Mouse (Mus musculus) forebrain, embryonic 14.5 days (tissue): ENCODE data around the gene Zfp988. TPM values are rescaled to one million over a fixed set of nuclear protein-coding genes. Genes with fewer than 3 reads are reported as not detected.
"Not testable (repeated sequence)": the region's sequence is repeated elsewhere in the genome, so short reads cannot be mapped to it uniquely, and the experiment has no call there.

Experiments
- ATAC-seq: fragments of 200-750 bp; cut with Nextera tagmentation; 2 replicates; pipeline ENCODE4 v1.8.0; 2017; ENCODE audit warnings: mild to moderate bottlenecking, moderate library complexity
- DNase-seq: peaks from one replicate; pipeline ENCODE4 v3.0.0-alpha.2; 2015; ENCODE audit warnings: low spot score
- H3K27ac ChIP-seq: fragments of 300-500 bp; sonication (generic); 2 replicates; pipeline ENCODE4 v1.5.1; 2014; ENCODE audit warnings: low read depth, mild to moderate bottlenecking, control low read depth, low read length, moderate library complexity
- H3K27me3 ChIP-seq: fragments of 300-500 bp; sonication (generic); replicated peaks from 2 replicates; pipeline ENCODE4 v1.6.1; 2014; ENCODE audit warnings: low read length, control low read depth, mixed read lengths; ENCODE audit not compliant: control insufficient read depth, insufficient read depth
- H3K36me3 ChIP-seq: fragments of 300-500 bp; sonication (generic); 2 replicates; pipeline ENCODE4 v1.6.1; 2014; ENCODE audit warnings: low read length, control low read depth; ENCODE audit not compliant: control insufficient read depth, insufficient read depth
- H3K4me1 ChIP-seq: fragments of 300-500 bp; sonication (generic); 2 replicates; pipeline ENCODE4 v1.6.1; 2014; ENCODE audit warnings: antibody characterized with exemption, low read length, control low read depth; ENCODE audit not compliant: control insufficient read depth, insufficient read depth
- H3K4me2 ChIP-seq: fragments of 300-500 bp; sonication (generic); 2 replicates; pipeline ENCODE4 v1.6.1; 2014; ENCODE audit warnings: mild to moderate bottlenecking, control low read depth, low read length
- H3K4me3 ChIP-seq: fragments of 300-500 bp; sonication (generic); 2 replicates; pipeline ENCODE4 v1.5.1; 2014; ENCODE audit warnings: low read depth, low read length, control low read depth
- H3K9ac ChIP-seq: fragments of 300-500 bp; sonication (generic); 2 replicates; pipeline ENCODE4 v1.6.1; 2014; ENCODE audit warnings: mild to moderate bottlenecking, low read length, control low read depth, moderate library complexity
- H3K9me3 ChIP-seq: fragments of 300-500 bp; sonication (generic); replicated peaks from 2 replicates; pipeline ENCODE4 v1.6.1; 2016; ENCODE audit warnings: low read length, control low read depth, mixed read lengths; ENCODE audit not compliant: control insufficient read depth
- WGBS: fragments of 180-500 bp; shearing (Covaris S2); extraction: QIAGEN DNeasy Blood & Tissue Kit; methylation state at CpG from one replicate; pipeline ENCODE4 v1.1.7; 2014; 5-methylcytosine and 5-hydroxymethylcytosine counted together
- polyA plus RNA-seq: library from polyadenylated mRNA; unstranded; fragments of >200 nt; fragmentation: Nextera tagmentation; extraction: Ambion mirVana; gene quantifications from 2 replicates; pipeline ENCODE4 v1.2.1, GENCODE M21; 2014

Gene Zfp988
- polyA plus RNA-seq, 1 experiment from 2014 or later: not detected

DNA sequence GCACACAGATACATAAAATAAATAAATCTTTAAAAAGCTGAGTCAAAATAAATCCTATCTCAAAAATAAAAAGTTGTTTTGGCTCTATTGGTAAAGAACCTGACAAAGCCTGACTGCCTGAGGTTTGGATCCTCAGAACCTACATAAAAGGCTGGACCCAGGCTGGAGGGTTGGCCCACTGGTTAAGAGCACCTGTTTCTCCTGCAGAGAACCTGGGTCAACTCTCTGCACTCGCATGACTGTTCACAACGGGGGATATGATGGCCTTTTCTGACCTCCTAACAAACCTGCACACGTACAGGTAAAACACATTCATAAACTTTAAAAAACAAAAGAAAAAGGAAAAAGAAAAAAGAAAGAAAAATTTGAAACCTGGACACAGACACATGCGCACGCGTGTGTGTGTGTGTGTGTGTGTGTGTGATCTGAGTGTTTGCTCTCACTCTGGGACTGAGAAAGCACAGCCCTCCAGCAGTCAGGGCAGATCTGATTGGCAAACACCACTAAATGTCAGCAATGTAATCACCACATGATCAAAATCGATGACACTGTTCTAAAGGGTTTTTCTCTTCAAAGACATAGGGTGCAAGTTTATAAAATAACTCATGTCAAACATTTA is 34.2 kb downstream of the Zfp988 start:
- H3K4me3 ChIP-seq, H3K27me3 ChIP-seq, ATAC-seq, H3K4me2 ChIP-seq, H3K36me3 ChIP-seq, H3K4me1 ChIP-seq, H3K27ac ChIP-seq, DNase-seq, H3K9ac ChIP-seq: not testable (repeated sequence)
- H3K9me3 ChIP-seq: peaks cover 62% of the 10 kb centered on the region
- WGBS: 70% methylated on average over 7 of the region's 7 CpGs

DNA sequence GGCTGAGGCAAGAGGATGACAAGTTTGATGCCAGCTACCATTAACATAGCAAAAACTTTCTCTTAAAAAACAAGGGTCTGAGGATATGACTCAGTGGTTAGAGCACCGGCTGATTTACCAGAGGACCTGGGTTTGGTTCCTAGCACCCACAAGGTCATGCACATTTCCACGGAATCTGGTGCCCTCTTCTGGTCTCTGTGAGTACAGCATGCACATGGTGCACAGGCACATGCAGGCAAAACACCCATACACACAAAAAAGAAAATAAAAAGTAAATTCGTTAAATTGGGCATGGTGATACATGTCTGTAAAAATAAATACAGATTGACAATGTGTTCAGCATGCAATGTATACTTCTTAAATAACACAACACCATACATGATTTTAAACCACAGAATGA is 34.8 kb downstream of the Zfp988 start:
- WGBS: 67% methylated on average over 3 of the region's 3 CpGs
- not testable (repeated sequence) for H3K4me2 ChIP-seq, H3K36me3 ChIP-seq, H3K27ac ChIP-seq, H3K27me3 ChIP-seq, H3K4me3 ChIP-seq, DNase-seq, ATAC-seq, H3K9ac ChIP-seq, H3K4me1 ChIP-seq
- H3K9me3 ChIP-seq: peaks cover 58% of the 10 kb centered on the region

DNA sequence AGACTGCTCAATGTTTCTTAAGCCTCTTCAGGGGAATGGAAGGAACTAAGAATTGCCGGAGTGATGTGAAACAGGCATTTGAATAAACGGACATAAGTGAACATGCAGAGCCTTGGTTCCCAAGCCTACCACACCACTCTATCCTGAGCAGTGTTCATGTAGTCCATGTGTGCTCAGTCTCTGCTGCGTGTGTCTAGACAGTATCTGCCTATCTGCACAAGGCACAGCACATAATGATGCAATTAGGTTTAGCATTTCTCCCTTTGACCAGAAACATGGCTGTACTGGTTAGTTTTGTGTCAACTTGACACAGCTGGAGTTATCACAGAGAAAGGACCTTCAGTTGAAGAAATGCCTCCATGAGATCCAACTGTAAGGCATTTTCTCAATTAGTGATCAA is 35.4 kb downstream of the Zfp988 start:
- H3K36me3 ChIP-seq, H3K9ac ChIP-seq, H3K4me2 ChIP-seq, H3K27me3 ChIP-seq, H3K4me3 ChIP-seq, H3K27ac ChIP-seq, ATAC-seq, DNase-seq, H3K4me1 ChIP-seq: not testable (repeated sequence)
- H3K9me3 ChIP-seq: peaks cover 52% of the 10 kb centered on the region
- WGBS: 84% methylated on average over 3 of the region's 3 CpGs

DNA sequence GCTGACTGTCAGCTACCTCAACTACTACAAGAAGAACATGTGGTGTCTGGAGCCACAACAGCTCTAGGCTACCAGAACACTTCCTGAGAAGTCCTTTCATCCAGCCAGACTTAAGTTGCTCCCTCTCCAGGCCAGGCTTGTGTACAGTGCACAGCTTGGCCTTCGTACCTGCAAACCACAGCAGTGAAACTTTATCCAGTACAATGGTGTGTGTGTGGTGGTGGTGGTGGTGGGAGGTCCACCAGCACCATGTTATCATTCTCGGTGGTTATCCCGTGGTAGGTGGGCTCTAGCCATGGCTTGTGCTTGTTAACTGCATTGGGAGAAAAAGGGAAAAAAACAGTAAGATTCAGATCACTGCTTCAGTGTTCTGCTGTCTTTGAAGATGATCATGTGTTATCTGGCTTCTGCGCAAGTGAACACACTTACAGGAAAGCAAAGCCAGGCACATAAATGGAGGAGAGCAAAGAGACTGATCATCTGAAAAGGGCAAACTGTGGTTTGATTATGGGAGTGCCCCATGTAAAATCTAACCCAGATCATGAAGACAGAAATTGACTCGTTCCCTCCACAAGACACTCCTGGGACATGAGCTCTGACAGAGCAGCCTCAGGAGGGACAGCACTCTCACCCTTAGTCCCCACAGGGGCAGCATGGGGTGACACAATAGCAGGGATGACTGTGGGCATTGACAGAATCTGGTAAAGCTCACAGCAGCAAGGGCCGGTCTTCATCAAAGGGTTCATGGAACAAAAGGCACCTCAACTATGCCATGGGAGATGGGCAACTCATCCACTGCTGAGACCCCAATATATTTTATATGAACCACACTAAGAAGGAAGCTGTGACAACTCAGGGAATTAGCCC is 37.8 kb downstream of the Zfp988 start:
- not testable (repeated sequence) for DNase-seq, H3K4me2 ChIP-seq, H3K27ac ChIP-seq, H3K27me3 ChIP-seq, H3K9ac ChIP-seq, H3K4me1 ChIP-seq, H3K4me3 ChIP-seq, H3K36me3 ChIP-seq
- peaks cover 44% of the 10 kb centered on the region for H3K9me3 ChIP-seq
- ATAC-seq: 0 out of 2 replicates have a peak, but pooled peaks have one; percentile 37
- WGBS: 79% methylated on average over 6 of the region's 6 CpGs

DNA sequence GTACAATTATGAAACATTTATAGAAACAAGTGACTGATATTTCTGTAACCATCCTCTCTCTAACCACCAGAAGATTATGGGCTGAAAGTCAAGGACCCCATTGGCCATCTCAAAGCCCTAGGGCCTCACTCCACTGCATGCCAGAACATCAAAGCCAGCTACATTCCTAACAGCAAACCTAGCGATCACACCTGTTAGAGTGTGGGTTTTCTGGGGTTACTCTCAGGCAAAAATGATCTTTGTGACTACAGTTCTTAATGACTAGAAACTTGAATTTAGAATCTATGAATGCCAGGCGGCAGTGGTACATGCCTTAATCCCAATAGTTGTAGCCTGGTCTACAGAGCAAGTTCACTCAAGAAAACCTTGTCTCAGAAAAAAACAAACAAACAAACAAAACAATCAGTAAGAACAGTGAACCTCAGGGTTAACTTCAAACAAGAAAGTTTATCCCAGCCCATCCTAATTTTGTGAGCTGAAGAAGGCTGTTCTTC is 39.6 kb downstream of the Zfp988 start:
- WGBS: 92% methylated on average over 2 of the region's 2 CpGs
- H3K9me3 ChIP-seq: peaks cover 50% of the 10 kb centered on the region
- DNase-seq: not testable (repeated sequence)

DNA sequence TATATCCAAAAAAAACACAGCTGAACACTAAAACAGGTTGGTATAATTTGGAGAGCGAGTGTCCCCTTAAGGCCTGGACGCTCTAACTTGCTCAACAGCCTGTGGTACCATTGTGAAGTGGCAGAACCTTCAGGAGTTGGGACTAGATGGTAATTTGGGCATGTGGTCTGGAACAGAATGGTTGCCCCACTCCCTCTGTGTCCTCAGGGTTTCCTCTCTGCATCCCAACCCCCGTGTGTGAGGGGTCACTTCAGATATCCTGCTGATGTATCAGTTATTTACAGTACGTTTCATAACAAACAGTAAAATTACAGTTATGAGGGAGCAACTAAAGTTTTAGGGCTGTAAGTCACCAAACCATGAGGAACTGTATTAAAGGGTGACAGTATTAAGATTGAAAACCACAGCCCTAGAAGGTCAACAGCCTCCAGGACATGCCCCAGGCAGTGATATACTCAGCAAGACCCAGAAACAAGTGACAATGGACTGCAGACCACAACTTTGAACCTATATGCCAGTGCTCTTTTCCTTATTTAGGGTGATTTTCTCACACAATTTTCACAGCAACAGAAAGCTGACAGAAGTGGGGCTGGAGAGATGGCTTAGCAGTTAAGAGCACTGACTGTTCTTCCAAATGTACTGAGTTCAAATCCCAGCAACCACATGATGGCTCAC is 41.0 kb downstream of the Zfp988 start:
- not testable (repeated sequence) for H3K27ac ChIP-seq, ATAC-seq, H3K4me3 ChIP-seq, DNase-seq, H3K4me2 ChIP-seq, H3K4me1 ChIP-seq, H3K36me3 ChIP-seq, H3K9ac ChIP-seq, H3K27me3 ChIP-seq
- H3K9me3 ChIP-seq: peaks cover 56% of the 10 kb centered on the region
- 66% methylated on average over 4 of the region's 4 CpGs for WGBS

More for the DNA sequence above, 39.6 kb downstream of the Zfp988 start:
- ATAC-seq, H3K27ac ChIP-seq, H3K4me2 ChIP-seq, H3K9ac ChIP-seq, H3K4me3 ChIP-seq, H3K27me3 ChIP-seq, H3K36me3 ChIP-seq, H3K4me1 ChIP-seq: not testable (repeated sequence)

DNA sequence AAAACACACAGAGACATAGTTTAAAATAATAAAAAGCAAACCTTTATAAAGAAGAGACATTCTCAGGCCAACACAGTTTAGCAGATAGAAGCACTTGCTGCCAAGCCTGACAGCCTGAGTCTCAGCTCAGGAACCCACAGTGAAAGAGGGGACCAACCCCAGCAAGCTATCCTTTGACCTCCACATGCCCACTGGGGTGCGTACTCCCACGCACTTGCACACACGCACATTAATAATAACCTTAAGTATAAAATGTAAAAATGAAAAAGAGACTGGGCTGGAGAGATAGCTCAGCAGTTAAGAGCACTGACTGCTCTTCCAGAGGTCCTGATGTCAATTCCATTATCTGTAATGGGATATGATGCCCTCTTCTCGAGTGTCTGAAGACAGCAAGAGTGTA is 41.8 kb downstream of the Zfp988 start:
- not testable (repeated sequence) for H3K4me3 ChIP-seq, H3K36me3 ChIP-seq, H3K9ac ChIP-seq, H3K4me2 ChIP-seq, DNase-seq, H3K4me1 ChIP-seq, H3K27me3 ChIP-seq, ATAC-seq, H3K27ac ChIP-seq
- H3K9me3 ChIP-seq: peaks cover 56% of the 10 kb centered on the region
- 63% methylated on average over 4 of the region's 4 CpGs for WGBS

DNA sequence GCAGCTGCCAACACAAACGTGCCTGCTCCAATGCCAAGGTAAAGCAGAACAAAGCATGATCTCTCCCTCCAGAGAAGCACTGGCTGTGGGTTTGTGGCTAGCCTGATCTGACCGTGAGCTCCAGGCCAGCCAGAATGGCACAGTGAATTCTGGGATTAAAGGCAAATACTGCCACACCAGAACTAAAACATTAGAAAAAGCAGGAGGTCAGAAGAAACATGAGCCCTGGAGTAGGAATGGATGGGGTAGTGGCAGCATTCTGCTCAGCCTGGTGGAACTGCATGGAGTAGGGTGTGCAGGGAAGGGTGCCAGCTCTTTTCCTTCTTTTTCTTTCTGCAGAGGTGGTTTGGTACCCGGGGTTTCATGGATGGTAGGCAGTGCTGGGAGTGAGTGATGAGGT is 42.4 kb downstream of the Zfp988 start:
- H3K9me3 ChIP-seq: peaks cover 55% of the 10 kb centered on the region
- WGBS: 83% methylated on average over 1 of the region's 3 CpGs

More for the DNA sequence above, 42.4 kb downstream of the Zfp988 start:
- H3K4me1 ChIP-seq, H3K4me3 ChIP-seq, H3K36me3 ChIP-seq, H3K4me2 ChIP-seq, H3K9ac ChIP-seq, H3K27ac ChIP-seq, H3K27me3 ChIP-seq, ATAC-seq, DNase-seq: not testable (repeated sequence)
